Mouse (Mus musculus) erythroblast, embryonic 14.5 days (primary cell): Measurements from ENCODE around the gene Ccdc38.

Experiments
- GATA1 ChIP-seq: IDR thresholded peaks from 2 replicates; pipeline ENCODE4 v1.6.1; 2012; ENCODE audit warnings: low read length, inconsistent platforms, mixed read lengths
- TAL1 ChIP-seq: IDR thresholded peaks from 3 replicates; pipeline ENCODE4 v1.6.1; 2012; ENCODE audit warnings: low read length, inconsistent platforms, mixed read lengths

- TF ChIP-seq TAL1 (no peak), GATA1 (no peak)
These were observed 53.6 kb downstream of the Ccdc38 start for GRCm38 (mm10) chr10:93594022-93594482.
